8 mouse cellular contexts compared by ENCODE assay signal in genomic region chr11:94873693-94874092, GRCm38 (mm10).
DNase-seq lines count a peak whose midpoint lies in the region; ATAC-seq lines count a peak whose summit lies in the region.
"Had no signal": no experiment of that assay in that cellular context is flagged by ENCODE, and none has a peak within 500 bp of the region (broad histone marks: within the 10 kb centered on the region; RNA-seq: fewer than 3 reads in every experiment).

No protein-coding gene starts in this region.

- ATAC-seq in heart, embryonic 13.5 days (ENCODE audit: extremely low read depth, insufficient number of reproducible peaks, low FRiP score, low TSS enrichment), result no peak
- 0 out of 2 replicates have a peak, but pooled peaks have one; percentile 20 for ATAC-seq in limb, embryonic 13.5 days (ENCODE audit: low FRiP score, low read depth)
- no peak for ATAC-seq in frontal cortex, adult (ENCODE audit: low TSS enrichment)

- peak; percentile 41 for DNase-seq in urinary bladder, postnatal 14 days (ENCODE audit: low spot score)
- DNase-seq in urinary bladder, postnatal 36 days (ENCODE audit: low spot score in 2 of 2), result no peak
- DNase-seq in cerebellum, adult 11 months, result no peak
- DNase-seq in ovary, adult 18-20 months (ENCODE audit: low spot score), result no peak
- DNase-seq: thymus, postnatal 4 days had no signal

- H3K4me1 ChIP-seq in heart, embryonic 13.5 days, result peaks cover 30% of the 10 kb centered on the region
- H3K4me1 ChIP-seq in limb, embryonic 13.5 days, result peaks cover 64% of the 10 kb centered on the region

- peak overlapping the region; percentile 67 for H3K9ac ChIP-seq in heart, embryonic 13.5 days
- peak overlapping the region; percentile 48; the same call in 1 of the 2 replicates for H3K9ac ChIP-seq in limb, embryonic 13.5 days

- H3K27ac ChIP-seq in heart, embryonic 13.5 days (replicated peaks), result peak overlapping the region; percentile 88
- H3K27ac ChIP-seq in limb, embryonic 13.5 days, result peak overlapping the region; percentile 90

- H3K27me3 ChIP-seq in heart, embryonic 13.5 days (replicated peaks), result peaks cover 34% of the 10 kb centered on the region
- H3K27me3 ChIP-seq in limb, embryonic 13.5 days, result no peaks in the 10 kb centered on the region

- no peaks in the 10 kb centered on the region for H3K9me3 ChIP-seq in heart, embryonic 13.5 days
- H3K9me3 ChIP-seq in limb, embryonic 13.5 days, result no peaks in the 10 kb centered on the region

- 3% methylated on average over 7 of the region's 7 CpGs for WGBS in heart, embryonic 13.5 days
- WGBS in limb, embryonic 13.5 days, result 4% methylated on average over 7 of the region's 7 CpGs

- peak overlapping the region; percentile 66 for H3K4me2 ChIP-seq in heart, embryonic 13.5 days
- H3K4me2 ChIP-seq in limb, embryonic 13.5 days (replicated peaks), result peak overlapping the region; percentile 62

- H3K4me3 ChIP-seq in heart, embryonic 13.5 days, result peak overlapping the region; percentile 33
- peak overlapping the region; percentile 25 for H3K4me3 ChIP-seq in limb, embryonic 13.5 days

- no peaks in the 10 kb centered on the region for H3K36me3 ChIP-seq in heart, embryonic 13.5 days
- H3K36me3 ChIP-seq in limb, embryonic 13.5 days, result no peaks in the 10 kb centered on the region
